Mouse (Mus musculus) R1 (cell line): Measurements from ENCODE around the gene Rab25.
"Not testable (repeated sequence)": the region's sequence is repeated elsewhere in the genome, so short reads cannot be mapped to it uniquely, and the experiment has no call there.

Experiments
- DNase-seq: peaks from one replicate; pipeline ENCODE4 v3.0.0-alpha.2; 2018; ENCODE audit warnings: low read depth, low spot score

Rab25 gene

GRCm38 (mm10) chr3:88548180-88548917 lies at the start of gene Rab25:
Gene Rab25, minus strand, starts transcription at chr3:88548300.
- no peak for DNase-seq

GRCm38 (mm10) chr3:88596547-88596946 lies 48.4 kb upstream of the Rab25 start:
- not testable (repeated sequence) for DNase-seq

DNA sequence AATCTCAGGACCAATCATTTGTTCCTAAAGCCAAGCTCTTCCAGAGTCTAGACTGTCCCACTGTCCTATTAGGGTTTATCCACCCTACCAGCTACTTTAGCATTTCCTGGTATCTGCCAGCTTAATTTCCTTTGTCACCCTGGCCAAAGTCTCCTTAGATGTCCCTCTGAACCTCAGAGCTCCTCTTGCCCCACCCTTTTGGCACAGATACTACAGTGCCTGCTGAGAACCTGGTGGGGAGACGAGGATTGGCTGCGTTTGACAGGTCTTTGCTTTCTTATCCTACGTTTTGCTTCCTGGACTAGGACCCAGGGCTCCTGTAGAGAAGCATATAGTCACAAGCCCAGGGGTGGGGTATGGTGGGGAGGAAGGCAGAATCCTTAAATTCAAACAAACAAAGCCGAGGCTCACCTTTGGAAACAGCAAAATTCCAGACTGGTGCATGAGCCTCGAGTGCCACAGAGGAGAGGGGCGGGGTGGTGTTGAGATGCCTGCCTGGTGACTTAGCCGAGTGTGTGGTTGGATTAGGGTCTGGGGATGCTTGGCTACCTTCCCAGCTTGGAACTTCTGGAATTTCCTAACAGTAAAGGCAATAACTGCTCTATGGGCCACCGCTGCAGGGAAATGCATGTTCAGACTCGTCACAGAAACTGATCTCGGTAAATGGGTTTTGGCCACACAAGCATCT lies 45.9 kb upstream of the Rab25 start:
- DNase-seq: peak; percentile 31

DNA sequence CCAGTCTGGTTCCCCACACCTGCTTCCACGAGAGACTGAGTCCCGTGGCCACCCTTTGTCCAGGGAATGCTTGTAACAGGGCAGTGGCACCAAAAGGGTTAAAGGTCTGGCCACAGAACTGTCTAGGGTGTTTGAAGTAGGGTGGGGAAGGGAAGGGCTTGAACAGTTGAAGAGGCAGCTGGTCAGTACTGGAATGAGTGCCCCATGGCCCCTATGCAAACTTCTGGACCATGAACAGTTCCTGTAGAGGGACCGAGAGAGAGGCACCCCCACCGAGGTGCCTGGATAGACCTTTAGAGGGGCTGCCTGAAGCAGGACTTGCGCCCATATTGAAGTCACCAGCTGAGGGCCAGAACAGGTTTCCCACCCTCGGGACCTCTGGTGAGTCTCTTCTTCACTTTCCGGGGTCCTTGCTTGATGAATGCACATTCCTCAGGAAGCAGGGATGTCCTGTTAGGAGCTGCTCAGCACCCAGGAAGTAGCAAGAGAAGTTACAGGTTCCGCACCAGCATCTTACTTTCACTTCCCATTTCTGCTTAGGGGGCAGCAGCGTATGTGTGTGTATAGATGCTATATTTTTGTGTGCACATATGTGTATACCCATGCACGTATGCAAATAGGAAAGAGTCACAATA lies 45.0 kb upstream of the Rab25 start:
- DNase-seq: no peak

DNA sequence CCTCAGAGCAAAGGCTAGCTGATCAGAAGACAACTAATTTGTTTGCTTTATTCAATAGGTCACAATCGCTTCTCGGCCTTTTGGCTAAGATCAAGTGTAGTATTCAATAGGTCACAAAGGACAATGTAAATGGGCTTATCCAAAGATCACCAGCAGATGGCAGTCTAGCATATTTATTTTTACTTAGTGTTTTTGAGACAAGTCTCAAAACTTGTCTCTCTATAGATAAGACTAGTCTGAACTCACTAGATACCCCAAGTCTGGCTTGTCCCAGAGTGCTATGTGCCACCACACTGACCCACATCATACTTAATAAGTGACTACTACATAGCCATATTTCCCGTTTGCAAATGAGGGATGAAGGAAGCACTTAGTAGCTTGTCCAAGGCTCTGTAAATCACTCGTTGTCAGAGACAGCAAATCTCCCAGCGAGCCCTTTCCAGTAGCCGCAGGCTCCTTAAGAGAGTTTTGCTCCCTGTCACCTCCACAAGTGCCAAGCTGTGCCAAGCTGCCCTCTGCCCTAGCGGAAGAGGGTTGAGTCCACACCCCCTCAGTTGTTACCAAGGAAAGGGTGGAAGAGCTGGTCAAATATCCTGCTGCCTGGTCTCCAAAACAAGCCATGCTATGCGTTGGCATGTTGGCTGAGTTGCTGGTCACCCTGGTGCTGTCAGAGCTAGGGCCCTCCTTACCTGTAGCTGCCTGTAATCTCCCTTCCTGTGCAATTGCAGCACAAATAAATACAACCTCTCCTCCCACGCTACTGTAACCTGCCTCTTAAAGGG lies 44.0 kb upstream of the Rab25 start:
- DNase-seq: peak; percentile 82

GRCm38 (mm10) chr3:88591044-88591443 lies 42.9 kb upstream of the Rab25 start:
- peak; percentile 37 for DNase-seq

- DNase-seq: peak; percentile 77
These were observed 42.1 kb upstream of the Rab25 start for GRCm38 (mm10) chr3:88590246-88590645.

- peak; percentile 83 for DNase-seq
These were observed 38.5 kb upstream of the Rab25 start for GRCm38 (mm10) chr3:88586640-88587039.

GRCm38 (mm10) chr3:88585769-88586168 lies 37.7 kb upstream of the Rab25 start:
- peak; percentile 79 for DNase-seq

- peak; percentile 94 for DNase-seq
These were observed 31.5 kb upstream of the Rab25 start for GRCm38 (mm10) chr3:88579454-88580117.

DNA sequence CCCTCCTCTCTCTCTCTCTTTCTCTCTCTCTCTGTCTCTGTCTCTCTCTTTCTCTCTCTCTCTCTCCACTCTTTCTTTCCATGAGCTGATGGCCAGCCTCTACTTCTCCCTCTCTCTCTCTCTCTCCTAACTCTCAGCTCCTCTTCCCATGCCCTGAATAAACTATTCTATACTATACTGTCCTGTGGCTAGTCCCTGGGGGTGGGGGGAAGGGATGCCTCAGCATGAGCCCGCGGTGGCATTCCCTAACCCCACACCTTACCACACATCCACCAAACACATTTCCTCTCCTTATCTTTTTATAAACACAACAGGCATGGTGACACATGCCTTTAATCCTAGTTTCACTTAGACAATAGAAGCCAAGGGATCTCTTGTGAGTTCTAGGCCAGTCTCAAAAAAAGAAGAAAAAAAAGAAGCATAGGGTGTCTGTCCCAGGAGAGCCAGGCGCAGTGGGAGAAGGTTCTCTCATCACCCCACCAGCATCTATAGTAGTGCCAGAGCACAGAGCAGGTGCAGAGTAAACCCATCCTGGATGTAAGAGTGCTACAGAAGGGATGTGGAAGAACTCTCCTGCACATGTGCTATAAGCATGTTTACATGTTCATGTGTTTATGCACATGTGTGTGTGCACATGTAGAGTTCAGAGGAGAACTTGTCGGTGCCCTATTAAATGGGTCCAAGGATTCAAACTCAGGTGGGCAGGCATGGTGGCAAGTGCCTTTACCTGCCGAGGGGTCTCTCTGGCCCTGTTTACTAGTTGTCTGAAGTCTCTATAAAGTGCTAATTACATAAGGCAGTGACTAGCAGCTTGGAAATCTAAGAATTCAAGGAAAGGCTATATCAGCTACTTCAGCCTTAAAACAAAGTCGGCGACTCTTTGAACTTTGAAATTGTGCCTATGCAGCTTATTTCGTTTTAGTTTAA lies 30.7 kb upstream of the Rab25 start:
- no peak for DNase-seq

- peak; percentile 83 for DNase-seq
These were observed 29.7 kb upstream of the Rab25 start for GRCm38 (mm10) chr3:88577846-88578245.

DNA sequence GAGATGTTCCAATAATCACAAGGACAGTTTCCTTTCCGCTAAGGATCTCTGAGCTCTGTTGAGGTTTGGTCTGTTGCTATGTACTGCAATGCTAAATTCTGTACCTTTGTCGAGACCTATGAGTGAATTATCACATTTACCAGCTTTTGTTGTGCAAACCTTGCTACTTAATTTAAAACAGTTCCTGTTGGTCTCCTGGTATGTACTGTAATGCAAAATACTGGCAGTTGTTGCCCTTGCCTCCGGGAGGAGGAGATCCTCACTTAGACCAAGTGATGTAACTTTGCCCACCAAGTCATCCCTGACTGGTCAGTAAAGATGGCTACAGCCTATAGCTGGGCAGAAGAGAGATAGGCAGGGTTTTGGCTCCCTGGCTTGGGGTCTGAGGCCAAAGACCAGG lies 27.4 kb upstream of the Rab25 start, which contains the start of gene Ssr2:
TSS of gene Ssr2 (plus strand) at position 337 of the 400 bp plus-strand sequence.
- DNase-seq: peak; percentile 99

- peak; percentile 67 for DNase-seq
These were observed 25.7 kb upstream of the Rab25 start for GRCm38 (mm10) chr3:88573810-88574209.

DNA sequence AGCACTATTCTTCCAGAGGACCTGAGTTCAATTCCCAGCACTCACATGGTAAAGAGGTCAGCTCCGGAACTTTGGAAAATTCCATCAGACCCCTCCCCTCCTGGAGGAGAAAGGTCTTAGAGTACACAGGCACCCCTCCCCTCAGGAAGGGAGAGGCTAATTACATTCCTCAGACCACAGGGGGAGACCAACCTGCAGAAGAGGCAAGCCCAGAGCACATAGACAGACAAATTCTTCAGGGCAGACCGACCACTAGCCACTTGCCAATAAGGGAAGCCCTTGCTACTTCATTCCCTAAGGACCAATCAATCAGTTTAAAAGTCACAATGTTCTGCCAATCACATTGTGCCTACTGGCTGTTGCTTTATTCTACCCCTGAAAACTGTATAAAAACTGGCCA lies 24.7 kb upstream of the Rab25 start:
- peak; percentile 100 for DNase-seq

DNA sequence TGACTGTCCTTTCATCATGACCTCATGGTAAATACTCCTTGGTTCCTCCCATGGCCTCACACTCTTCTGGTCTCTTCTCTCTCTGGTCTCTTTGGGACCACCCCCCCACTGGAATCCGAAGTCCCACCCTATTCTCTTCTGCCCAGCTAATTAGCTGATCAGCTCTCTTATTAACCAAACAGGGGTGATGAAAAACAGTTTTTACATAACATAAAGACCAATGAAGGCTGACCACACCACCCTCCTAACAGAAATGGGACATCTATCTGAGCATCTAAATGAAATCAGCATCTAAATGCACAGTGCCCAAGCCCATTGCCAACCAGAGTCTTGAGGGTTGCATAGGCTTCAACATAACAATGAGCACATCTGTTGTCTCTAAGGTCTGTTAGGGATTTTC lies 23.8 kb upstream of the Rab25 start:
- DNase-seq: peak; percentile 100

DNA sequence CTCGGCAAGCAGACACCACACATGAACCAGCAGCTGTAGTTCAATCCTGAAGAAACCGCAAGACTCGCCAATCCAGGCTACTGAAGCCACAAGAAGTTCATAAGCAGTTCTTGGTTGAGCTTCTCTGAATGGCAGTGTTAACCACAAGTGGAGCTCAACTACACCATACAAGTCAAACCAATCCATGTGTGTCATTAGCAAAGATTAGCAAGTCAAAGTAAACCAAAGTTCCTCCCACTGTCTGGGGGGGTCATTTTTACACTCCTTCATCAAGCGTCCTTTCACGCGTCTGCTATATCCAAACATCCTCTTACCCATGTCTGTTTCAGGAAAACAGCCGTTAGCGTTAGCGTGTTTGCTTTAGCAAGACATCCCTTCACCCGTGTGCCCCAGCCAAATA lies 22.2 kb upstream of the Rab25 start:
- DNase-seq: peak; percentile 68

DNA sequence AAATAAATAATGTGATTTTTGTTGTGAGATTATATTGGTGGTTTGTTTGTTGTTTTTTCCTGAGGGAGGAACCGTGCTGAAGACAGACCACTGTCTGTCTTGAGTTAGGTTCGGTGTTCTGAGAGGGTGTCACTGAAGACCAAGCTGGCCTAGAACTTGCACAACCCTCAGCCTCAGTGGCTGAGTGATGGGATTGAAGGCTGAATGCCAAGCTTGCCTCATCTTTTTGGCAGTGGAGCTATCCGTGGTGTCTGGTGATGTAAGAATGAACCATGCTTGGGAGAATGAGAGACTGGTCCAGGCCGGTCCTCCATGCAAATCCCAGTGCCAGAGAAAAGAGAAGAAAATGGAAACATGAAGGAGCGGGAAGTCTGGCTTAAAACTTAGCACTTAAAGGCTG lies 21.6 kb upstream of the Rab25 start:
- peak; percentile 70 for DNase-seq

- no peak for DNase-seq
These were observed 21.0 kb upstream of the Rab25 start for GRCm38 (mm10) chr3:88569093-88569492.

DNA sequence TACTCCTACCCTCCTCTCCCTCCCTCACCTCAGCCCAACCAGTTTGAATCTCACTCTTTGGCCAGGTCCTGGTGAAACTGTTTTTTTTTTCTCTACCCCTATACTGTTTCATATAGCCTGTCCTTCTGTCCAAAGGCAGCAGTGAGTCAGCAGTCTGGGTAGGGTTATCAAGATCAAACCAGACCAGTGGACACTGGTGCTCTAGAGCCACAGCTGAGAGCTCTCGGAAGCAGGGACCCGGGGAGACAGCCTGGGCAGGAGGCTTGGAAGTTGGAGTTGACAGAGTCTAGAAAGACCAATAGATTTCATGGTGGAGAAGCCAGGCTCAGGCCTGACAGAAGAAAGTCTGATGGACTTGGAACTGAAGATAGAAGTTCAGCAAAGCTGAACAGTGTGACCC lies 20.5 kb upstream of the Rab25 start:
- DNase-seq: no peak
